Mouse (Mus musculus): ENCODE measurements around the gene Klhl1.

DNA sequence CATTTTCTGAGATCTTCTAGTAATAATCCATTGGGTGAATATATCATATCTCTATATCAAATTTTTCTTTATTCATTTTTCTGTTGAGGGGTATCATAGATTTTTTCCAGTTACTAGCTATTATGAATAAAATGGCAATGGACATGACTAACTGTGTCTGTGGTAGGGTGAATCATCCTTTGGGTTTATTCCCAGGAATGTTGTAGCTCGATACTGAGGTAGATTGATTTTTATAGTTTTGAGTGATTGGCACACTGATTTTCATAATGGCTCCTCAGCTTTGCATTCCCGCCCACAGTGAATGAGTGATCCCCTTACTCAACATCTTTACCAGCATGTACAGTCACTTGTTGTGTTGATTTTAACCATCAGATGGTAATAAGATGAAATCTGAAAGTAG is 19.0 kb downstream of the Klhl1 start:
- no peak for TF ChIP-seq EP300 (IDR thresholded peaks at IDR 0.05; ENCODE audit: low read depth)
- TF ChIP-seq CTCF (IDR thresholded peaks at IDR 0.05; ENCODE audit: low read depth), result no peak

Measured in liver, postnatal 0 days (tissue).